In genomic region chr19:59264838-59265532, GRCm38 (mm10) we compare ENCODE assay signal across 30 mouse cellular contexts. TPM values are rescaled to one million over a fixed set of nuclear protein-coding genes. Genes with fewer than 3 reads are reported as not detected.
A peak's percentile ranks its signal among the peaks of the same experiment; 100 is the strongest.
DNase-seq lines count a peak whose midpoint lies in the region; ATAC-seq lines count a peak whose summit lies in the region.
"Had no signal": no experiment of that assay in that cellular context is flagged by ENCODE, and none has a peak within 500 bp of the region (broad histone marks: within the 10 kb centered on the region; RNA-seq: fewer than 3 reads in every experiment).

No protein-coding gene starts in this region.

- ATAC-seq in forebrain, embryonic 16.5 days = peak; percentile 79
- ATAC-seq in midbrain, embryonic 14.5 days (ENCODE audit: low FRiP score, low TSS enrichment) = no peak
- ATAC-seq: inflammation-experienced regulatory T-cells, adult 6 months; lung, postnatal 0 days had no signal

- H3K4me1 ChIP-seq in forebrain, embryonic 10.5 days = peaks cover 49% of the 10 kb centered on the region
- peaks cover 35% of the 10 kb centered on the region for H3K4me1 ChIP-seq in forebrain, embryonic 16.5 days (replicated peaks; ENCODE audit: control insufficient read depth, insufficient read depth, low read length)
- H3K4me1 ChIP-seq in midbrain, embryonic 14.5 days (ENCODE audit: control insufficient read depth, insufficient read depth, low read length) = peaks cover 23% of the 10 kb centered on the region; the same call in 1 of the 2 replicates

- peak; percentile 76 for DNase-seq in heart, adult 11 months
- DNase-seq in heart, adult 18-20 months = no peak
- DNase-seq in forebrain, embryonic 10.5 days (ENCODE audit: extremely low spot score, low spot score) = no peak
- peak; percentile 23 for DNase-seq in midbrain, embryonic 14.5 days
- DNase-seq in frontal cortex, postnatal 14 days (ENCODE audit: low spot score in 2 of 2) = no peak
- DNase-seq in frontal cortex, postnatal 36 days (ENCODE audit: low spot score in 2 of 2) = no peak
- DNase-seq in thymus, adult 18-20 months = no peak
- DNase-seq: adrenal gland, postnatal 14 days; cerebellum, postnatal 10 days; gastrocnemius, adult 2 months; heart, postnatal 10 days; kidney, adult 18-20 months; kidney, postnatal 4 days; left cerebral cortex, postnatal 4 days; right cerebral cortex, postnatal 14 days; thymus, postnatal 14 days had no signal

- no peaks in the 10 kb centered on the region for H3K36me3 ChIP-seq in forebrain, embryonic 10.5 days (replicated peaks)
- H3K36me3 ChIP-seq in forebrain, embryonic 16.5 days (ENCODE audit: control insufficient read depth, insufficient read depth) = no peaks in the 10 kb centered on the region
- H3K36me3 ChIP-seq in midbrain, embryonic 14.5 days (ENCODE audit: control insufficient read depth, insufficient read depth, low read length) = no peaks in the 10 kb centered on the region
- H3K36me3 ChIP-seq: embryonic facial prominence, embryonic 10.5 days; heart, embryonic 12.5 days; limb, embryonic 15.5 days; liver, embryonic 15.5 days had no signal

- H3K9me3 ChIP-seq in forebrain, embryonic 10.5 days = no peaks in the 10 kb centered on the region
- no peaks in the 10 kb centered on the region for H3K9me3 ChIP-seq in forebrain, embryonic 16.5 days (ENCODE audit: control insufficient read depth, low read length)
- H3K9me3 ChIP-seq in midbrain, embryonic 14.5 days (ENCODE audit: control insufficient read depth, low read length) = no peaks in the 10 kb centered on the region
- H3K9me3 ChIP-seq: embryonic facial prominence, embryonic 10.5 days; heart, embryonic 12.5 days; limb, embryonic 15.5 days; liver, embryonic 15.5 days had no signal

- H3K9ac ChIP-seq in forebrain, embryonic 16.5 days (replicated peaks; ENCODE audit: low read depth, low read length) = peak overlapping the region; percentile 27; the same call in 1 of the 2 replicates
- H3K9ac ChIP-seq in midbrain, embryonic 14.5 days (replicated peaks; ENCODE audit: low read length) = no peak overlapping the region
- H3K9ac ChIP-seq: heart, embryonic 12.5 days; limb, embryonic 15.5 days; liver, embryonic 15.5 days had no signal

- 66% methylated on average over 9 of the region's 9 CpGs for WGBS in forebrain, embryonic 10.5 days
- WGBS in forebrain, embryonic 16.5 days = 32% methylated on average over 9 of the region's 9 CpGs
- 46% methylated on average over 9 of the region's 9 CpGs for WGBS in midbrain, embryonic 14.5 days

- no peak overlapping the region for H3K4me3 ChIP-seq in forebrain, embryonic 10.5 days
- no peak overlapping the region for H3K4me3 ChIP-seq in forebrain, embryonic 16.5 days (replicated peaks; ENCODE audit: low read length)
- no peak overlapping the region for H3K4me3 ChIP-seq in midbrain, embryonic 14.5 days (replicated peaks; ENCODE audit: low read depth, low read length)
- H3K4me3 ChIP-seq: embryonic facial prominence, embryonic 10.5 days; gastrocnemius, adult 2 months; heart, embryonic 12.5 days; left cerebral cortex, adult 2 months; limb, embryonic 15.5 days; liver, embryonic 15.5 days had no signal

- peak overlapping the region; percentile 19; the same call in 1 of the 2 replicates for H3K4me2 ChIP-seq in forebrain, embryonic 16.5 days (ENCODE audit: low read length)
- no peak overlapping the region for H3K4me2 ChIP-seq in midbrain, embryonic 14.5 days (ENCODE audit: low read length)
- H3K4me2 ChIP-seq: heart, embryonic 12.5 days; limb, embryonic 15.5 days; liver, embryonic 15.5 days had no signal

- H3K27me3 ChIP-seq in forebrain, embryonic 10.5 days (ENCODE audit: poor library complexity, severe bottlenecking) = peaks cover 42% of the 10 kb centered on the region
- no peaks in the 10 kb centered on the region for H3K27me3 ChIP-seq in forebrain, embryonic 16.5 days (replicated peaks; ENCODE audit: control insufficient read depth, insufficient read depth, low read length)
- H3K27me3 ChIP-seq in midbrain, embryonic 14.5 days (ENCODE audit: control insufficient read depth, insufficient read depth, low read length) = peaks cover 28% of the 10 kb centered on the region; the same call in 1 of the 2 replicates

- H3K27ac ChIP-seq in forebrain, embryonic 10.5 days = 0 out of 2 replicates have a peak overlapping the region, but pooled peaks have one; percentile 4
- H3K27ac ChIP-seq in forebrain, embryonic 16.5 days (ENCODE audit: low read length) = peak overlapping the region; percentile 81
- H3K27ac ChIP-seq in midbrain, embryonic 14.5 days (replicated peaks; ENCODE audit: low read depth, low read length) = no peak overlapping the region
- H3K27ac ChIP-seq: embryonic facial prominence, embryonic 10.5 days; gastrocnemius, adult 2 months; left cerebral cortex, adult 2 months; limb, embryonic 15.5 days; liver, embryonic 15.5 days; macrophage had no signal

RNA-seq across cellular contexts. Expression of gene Slc18a2, which starts 4.3 kb away (rescaled TPM):
- under 1 TPM; 0.55 to 0.82 TPM for total RNA-seq in heart, adult 18-20 months (2021)
- 10.8 and 10.9 TPM in 2 replicates for polyA plus RNA-seq in forebrain, embryonic 10.5 days (2016; fragmentation: Nextera tagmentation; extraction: Ambion mirVana)
- polyA plus RNA-seq in forebrain, embryonic 16.5 days (2015; fragmentation: Nextera tagmentation; extraction: Ambion mirVana) = 19.8 and 21.0 TPM in 2 replicates
- polyA plus RNA-seq in midbrain, embryonic 14.5 days (2014; fragmentation: Nextera tagmentation; extraction: Ambion mirVana) = 18.9 and 23.0 TPM in 2 replicates

RNA-seq across cellular contexts. Expression of gene Kcnk18, which starts 46.0 kb away (rescaled TPM):
- not detected for total RNA-seq in heart, adult 18-20 months (2021)
- not detected in 2 replicates for polyA plus RNA-seq in forebrain, embryonic 10.5 days (2016; fragmentation: Nextera tagmentation; extraction: Ambion mirVana)
- polyA plus RNA-seq in forebrain, embryonic 16.5 days (2015; fragmentation: Nextera tagmentation; extraction: Ambion mirVana) = not detected in 2 replicates
- polyA plus RNA-seq in midbrain, embryonic 14.5 days (2014; fragmentation: Nextera tagmentation; extraction: Ambion mirVana) = not detected in 2 replicates
- total RNA-seq: adrenal gland, postnatal 14 days; gastrocnemius, adult 2 months; heart, postnatal 10 days; left cerebral cortex, adult 2 months; left cerebral cortex, postnatal 4 days had no signal
- polyA plus RNA-seq: cortical plate, adult 2 months; gonadal fat pad, adult 2 months; heart, embryonic 12.5 days; hindbrain, embryonic 11.5 days; inflammation-experienced regulatory T-cells, adult 6 months; kidney, embryonic 16.5 days; limb, embryonic 15.5 days; liver, embryonic 15.5 days; lung, postnatal 0 days; macrophage; neural tube, embryonic 11.5 days had no signal

RNA-seq across cellular contexts. Expression of gene Rps12-ps3, which starts 57.1 kb away (rescaled TPM):
- total RNA-seq in heart, adult 18-20 months (2021) = 100 to 1,000 TPM; 287 to 324 TPM
- polyA plus RNA-seq in forebrain, embryonic 10.5 days (2016; fragmentation: Nextera tagmentation; extraction: Ambion mirVana) = 12.4 and 20.8 TPM in 2 replicates
- 4.7 and 5.1 TPM in 2 replicates for polyA plus RNA-seq in forebrain, embryonic 16.5 days (2015; fragmentation: Nextera tagmentation; extraction: Ambion mirVana)
- polyA plus RNA-seq in midbrain, embryonic 14.5 days (2014; fragmentation: Nextera tagmentation; extraction: Ambion mirVana) = 26.3 and 29.8 TPM in 2 replicates

Comparison
In these comparisons a context has a peak if more than half of its experiments do, and no peak if none do; other contexts are left out.
1. DNase-seq: peak in heart, adult 11 months (single experiment) and midbrain, embryonic 14.5 days (single experiment); none in heart, adult 18-20 months (0 of 2), forebrain, embryonic 10.5 days (single experiment), frontal cortex, postnatal 14 days (0 of 2), frontal cortex, postnatal 36 days (0 of 2) and thymus, adult 18-20 months (0 of 2).